Mouse (Mus musculus) spleen, postnatal 10 days (tissue): Measurements from ENCODE around the gene Arf3.
A peak's percentile ranks its signal among the peaks of the same experiment; 100 is the strongest.

ENCODE experiments used
- DNase-seq, 2 experiments: peaks; one replicate each; pipeline ENCODE4 v3.0.0; 2021 to 2022; ENCODE audit warnings: low spot score in 2 of 2

Arf3 gene

GRCm38 (mm10) chr15:98722191-98722590, 40.8 kb downstream of the Arf3 start:
- no peak for DNase-seq

DNA sequence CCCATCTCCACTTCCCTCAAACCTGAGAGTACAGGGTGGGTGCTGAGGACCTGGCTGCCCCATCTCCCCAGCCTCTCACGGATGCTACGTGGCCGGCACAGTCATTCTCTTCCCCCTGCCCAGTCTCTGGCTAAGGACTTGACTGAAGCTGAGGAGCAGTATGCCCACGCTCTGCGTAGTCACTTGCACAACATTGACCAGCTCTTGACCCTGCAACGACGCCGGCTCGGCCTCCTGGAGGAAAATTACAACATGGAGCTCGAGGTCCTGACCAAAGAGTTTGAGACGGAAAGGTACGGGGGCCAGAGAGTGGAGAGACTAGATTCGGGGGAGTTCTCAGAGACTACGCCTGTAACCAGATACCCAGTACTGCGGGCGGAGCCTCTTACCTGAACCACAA, 45.7 kb downstream of the Arf3 start:
- no peak for DNase-seq

GRCm38 (mm10) chr15:98714230-98714652, 48.8 kb downstream of the Arf3 start:
- DNase-seq: no peak

DNA sequence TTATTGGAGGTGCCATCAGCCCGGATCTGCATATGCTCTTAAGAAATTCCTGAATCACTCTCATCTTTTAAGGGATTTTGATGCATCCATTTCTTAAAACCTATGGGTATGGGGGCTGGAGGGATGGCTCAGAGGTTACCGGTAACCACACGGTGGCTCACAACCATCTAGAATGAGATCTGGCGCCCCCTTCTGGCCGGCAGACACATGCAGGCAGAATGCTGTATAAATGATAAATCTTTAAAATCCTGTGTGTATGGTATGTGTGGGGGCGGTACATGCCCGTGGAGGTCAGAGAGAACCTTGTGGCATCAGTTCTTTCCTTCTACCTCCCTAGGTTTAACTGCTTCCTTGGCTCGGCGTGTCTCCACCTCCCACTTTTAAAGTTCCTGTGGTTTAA, 52.6 kb downstream of the Arf3 start:
- DNase-seq: peak; percentile 64 to 89

DNA sequence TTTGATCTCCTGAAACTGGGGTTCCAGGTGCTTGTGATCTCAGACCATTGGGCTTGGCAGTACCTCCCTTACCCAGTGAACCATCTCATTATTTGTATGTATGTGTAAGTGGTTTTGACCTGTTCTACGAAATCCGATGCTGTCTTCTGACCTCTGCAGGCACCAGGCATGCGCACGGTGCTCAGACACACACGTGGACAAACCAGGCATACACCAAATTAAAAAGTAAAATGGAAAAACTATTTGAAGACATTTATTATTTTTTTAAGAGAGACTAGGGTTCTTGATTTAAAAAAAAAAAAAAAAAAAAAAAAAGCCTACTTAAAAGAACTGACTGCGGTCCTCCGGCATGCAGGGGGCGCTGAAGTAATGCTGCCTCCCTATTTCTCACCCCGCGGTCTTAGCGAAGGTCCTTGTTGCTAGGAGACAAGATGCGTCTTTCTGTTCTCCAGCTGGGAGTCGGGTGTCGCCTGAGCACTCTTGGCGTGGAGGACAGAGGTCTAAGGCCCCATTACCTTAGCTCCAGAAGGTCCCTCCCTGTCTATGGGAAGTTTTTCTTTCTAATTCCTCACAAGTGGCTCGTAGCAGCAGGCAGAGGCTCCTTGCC, 55.1 kb downstream of the Arf3 start, which contains the start of gene Ccdc65:
Gene Ccdc65, plus strand, starts transcription at position 442 of the 607 bp plus-strand sequence.
- peak; percentile 32 to 84 for DNase-seq

DNA sequence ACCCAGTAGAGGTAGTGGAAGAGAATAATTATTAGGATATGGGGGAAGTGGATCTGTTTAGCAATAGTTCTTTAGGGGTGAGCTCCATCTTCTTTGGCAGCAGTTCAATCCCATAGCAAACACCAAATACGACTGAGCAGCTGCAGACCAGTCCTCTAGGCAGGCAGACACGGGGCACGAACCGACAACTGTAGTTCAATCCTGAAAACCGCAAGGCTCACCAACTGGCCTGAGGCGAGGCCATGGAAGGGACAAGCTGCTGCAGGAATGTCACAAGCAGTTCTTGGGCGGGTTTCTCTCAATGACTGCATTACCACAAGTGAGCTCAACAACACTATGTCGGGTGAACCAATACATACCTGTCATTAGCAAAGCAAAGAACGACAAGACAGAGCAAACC, 58.7 kb downstream of the Arf3 start:
- no peak for DNase-seq

DNA sequence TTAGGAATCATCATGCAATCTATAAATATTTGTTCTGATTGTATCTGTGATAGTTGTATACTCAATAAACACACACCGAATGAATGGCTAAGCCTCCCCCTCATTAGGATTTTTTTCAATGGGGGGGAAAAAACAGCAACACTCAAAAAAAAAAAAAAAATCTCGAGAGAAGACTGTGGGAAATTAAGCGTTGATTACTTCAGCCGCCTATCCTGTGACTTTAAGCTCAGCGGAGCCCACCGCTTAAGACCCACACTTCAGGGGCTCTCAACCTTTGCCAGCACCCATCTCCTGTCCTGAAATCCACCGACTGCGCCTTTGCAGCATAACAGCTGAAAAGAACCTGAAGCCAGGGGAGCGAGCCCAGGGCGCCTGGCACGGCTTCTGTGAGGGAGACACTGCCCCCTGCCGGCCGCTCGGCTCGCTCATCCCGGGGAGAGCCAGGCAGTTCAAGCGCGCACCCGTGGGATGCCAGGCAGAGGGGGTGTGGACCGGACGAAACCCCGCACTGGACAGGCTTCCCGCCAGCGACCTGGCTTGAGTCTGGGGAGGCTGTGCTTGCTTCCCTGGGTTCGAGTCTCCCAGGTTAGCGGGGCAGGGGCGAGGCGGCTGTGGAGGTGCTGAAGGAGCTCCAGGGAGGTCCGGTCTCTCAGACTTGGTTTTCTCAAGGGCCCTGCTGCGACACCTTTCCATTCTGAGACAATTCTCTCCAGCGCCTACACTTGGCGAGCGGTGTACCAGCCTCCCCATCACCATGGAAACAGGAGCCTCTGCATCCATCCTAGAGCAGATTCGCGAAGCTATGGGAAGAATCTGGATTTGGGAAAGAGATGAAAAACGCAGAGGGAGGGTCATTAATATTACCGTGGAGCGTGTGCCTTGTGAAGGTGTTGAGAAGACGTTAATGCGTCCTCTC, 63.6 kb downstream of the Arf3 start:
- peak; percentile 72 to 89 for DNase-seq

DNA sequence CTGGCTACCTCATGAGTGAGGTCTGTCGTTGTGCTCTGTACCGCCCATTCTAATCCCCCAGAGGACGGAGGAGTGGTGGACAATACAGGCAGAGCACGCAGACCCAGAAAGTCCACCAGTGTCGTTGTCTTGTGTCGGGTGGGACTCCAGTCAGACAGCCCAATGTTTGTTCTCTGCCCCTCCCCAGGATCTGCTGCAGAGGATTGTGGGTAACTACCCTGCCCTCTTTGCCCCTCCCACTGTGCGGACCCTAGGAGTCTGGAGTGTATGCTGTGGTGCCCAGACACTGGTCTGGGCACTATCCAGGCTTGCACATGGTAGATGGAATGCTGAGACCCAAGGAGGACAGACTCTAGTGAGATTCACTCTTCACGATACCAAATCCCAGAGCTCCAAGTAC, 66.8 kb downstream of the Arf3 start:
- DNase-seq: no peak

DNA sequence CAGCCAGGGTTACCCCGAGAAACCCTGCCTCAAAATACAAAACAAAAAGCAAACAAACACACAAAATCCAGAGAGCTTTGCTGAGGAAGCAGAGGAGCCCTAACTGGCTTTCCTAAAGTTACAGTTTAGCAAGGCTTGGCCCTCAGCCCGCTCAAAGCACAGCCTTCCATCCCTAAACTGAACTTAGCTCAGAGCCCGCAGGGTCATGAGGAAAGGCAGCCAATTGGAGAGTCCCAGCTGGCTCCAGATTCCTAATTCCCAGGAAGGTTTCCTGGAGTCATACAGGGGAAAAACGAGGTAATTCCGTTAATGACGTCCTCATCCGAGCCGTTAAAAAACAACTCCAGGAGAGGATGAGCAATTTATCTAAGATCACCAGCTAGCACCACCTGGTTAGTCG, 67.3 kb downstream of the Arf3 start:
- no peak for DNase-seq

DNA sequence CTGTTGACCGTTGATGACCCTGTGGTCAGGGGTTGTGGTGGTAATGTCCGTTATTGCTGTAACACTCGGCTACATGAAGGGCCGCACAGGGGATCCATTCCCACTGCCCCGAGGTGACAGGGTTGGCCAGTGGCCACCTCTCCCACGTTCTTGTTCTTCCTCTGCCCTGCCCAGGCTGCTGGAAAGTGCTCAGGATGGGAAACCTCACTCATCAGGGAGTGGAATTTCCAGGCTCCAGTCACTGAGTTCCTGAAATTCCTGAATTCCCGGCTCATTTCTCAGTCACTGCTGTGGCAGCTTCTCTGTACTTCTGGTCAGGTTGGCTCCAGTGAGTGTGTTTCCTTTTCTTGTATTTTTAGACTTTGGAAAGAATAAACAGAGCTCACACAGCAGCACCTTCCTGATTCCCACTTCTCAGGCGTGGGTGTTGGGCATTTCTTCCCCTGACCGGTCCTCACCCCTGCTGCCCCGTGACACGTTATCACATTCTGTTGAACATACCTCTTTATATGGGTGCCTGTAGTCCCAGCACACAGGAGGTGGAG, 70.8 kb downstream of the Arf3 start:
- DNase-seq: no peak

GRCm38 (mm10) chr15:98691486-98692147, 71.4 kb downstream of the Arf3 start:
- DNase-seq: no peak

DNA sequence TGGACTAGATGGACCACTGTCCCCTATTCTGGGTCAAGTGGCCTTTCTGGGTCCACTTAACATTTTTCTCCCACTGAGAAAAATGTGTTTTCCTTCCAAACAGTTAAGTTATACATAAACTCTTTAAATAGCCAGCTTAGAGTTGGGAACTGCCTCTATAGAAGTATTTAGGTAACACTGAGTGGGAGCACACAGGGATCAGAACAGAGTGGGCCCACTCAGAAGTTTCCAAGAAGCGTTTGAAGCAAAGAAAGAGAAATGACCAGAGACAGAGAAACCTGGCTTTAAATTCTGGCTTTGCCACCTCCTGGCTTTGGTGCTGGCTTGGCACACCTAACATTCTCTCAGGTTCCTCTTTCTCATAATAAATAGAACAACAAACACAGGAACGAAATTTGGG, 73.3 kb downstream of the Arf3 start:
- DNase-seq: no peak
